Mouse (Mus musculus) liver, embryonic 18 days (tissue): ENCODE measurements around the gene D230025D16Rik. TPM values are rescaled to one million over a fixed set of nuclear protein-coding genes. Genes with fewer than 3 reads are reported as not detected.

Experiments
- polyA plus RNA-seq: library from polyadenylated mRNA; depleted of rRNA; stranded (reverse); fragments of >200 nt; gene quantifications from 2 replicates; pipeline ENCODE4 v1.2.3, GENCODE M21; 2012; rRNA removed

Gene D230025D16Rik
- 24.2 and 26.1 TPM in 2 replicates for polyA plus RNA-seq

GRCm38 (mm10) chr8:105224413-105225271 is at the start of gene D230025D16Rik:
Gene D230025D16Rik, plus strand, starts transcription at chr8:105225145.

GRCm38 (mm10) chr8:105254966-105255350 is 30.0 kb downstream of the D230025D16Rik start, which contains the start of gene B3gnt9:
Gene B3gnt9, minus strand, starts transcription at chr8:105255153.

GRCm38 (mm10) chr8:105264024-105264982 is 39.4 kb downstream of the D230025D16Rik start, which contains the start of the genes Tradd and Fbxl8:
Gene Tradd, minus strand, starts transcription at chr8:105264609.
Gene Fbxl8, plus strand, starts transcription at chr8:105264648.

GRCm38 (mm10) chr8:105269461-105269947 is 44.6 kb downstream of the D230025D16Rik start, which contains the start of gene Hsf4:
Gene Hsf4, plus strand, starts transcription at chr8:105269801.

GRCm38 (mm10) chr8:105275840-105276239 is 50.9 kb downstream of the D230025D16Rik start, which contains the start of gene Nol3:
Gene Nol3, plus strand, starts transcription at chr8:105276140.

GRCm38 (mm10) chr8:105289805-105290460 is 65.0 kb downstream of the D230025D16Rik start, which contains the start of gene 4931428F04Rik:
Gene 4931428F04Rik, minus strand, starts transcription at chr8:105289864.

GRCm38 (mm10) chr8:105295895-105296573 is 71.1 kb downstream of the D230025D16Rik start, which contains the start of gene Exoc3l:
Gene Exoc3l, minus strand, starts transcription at chr8:105296101.

GRCm38 (mm10) chr8:105297511-105298192 is 72.7 kb downstream of the D230025D16Rik start, which contains the start of gene E2f4:
Gene E2f4, plus strand, starts transcription at chr8:105297663.

Other genes starting within 250 kb of the D230025D16Rik start
- 0.06 and 0.07 TPM in 2 replicates for gene Ces2h, start 224.3 kb upstream of the D230025D16Rik start, polyA plus RNA-seq
- 30.4 and 58.8 TPM in 2 replicates for gene Ces3a, start 176.5 kb upstream of the D230025D16Rik start, polyA plus RNA-seq
- 0.06 and 0.16 TPM in 2 replicates for gene Ces3b, start 141.4 kb upstream of the D230025D16Rik start, polyA plus RNA-seq
- gene Ces4a, start 93.3 kb upstream of the D230025D16Rik start, polyA plus RNA-seq, result 0.14 and 0.16 TPM in 2 replicates
- gene Cbfb, start 54.5 kb upstream of the D230025D16Rik start, polyA plus RNA-seq, result 7.7 and 8.9 TPM in 2 replicates
- gene B3gnt9, start 30.0 kb downstream of the D230025D16Rik start, polyA plus RNA-seq, result 2.0 TPM in 2 replicates
- 7.9 and 8.0 TPM in 2 replicates for gene Tradd, start 39.5 kb downstream of the D230025D16Rik start, polyA plus RNA-seq
- 1.6 and 1.8 TPM in 2 replicates for gene Fbxl8, start 39.5 kb downstream of the D230025D16Rik start, polyA plus RNA-seq
- 0.08 and 0.17 TPM in 2 replicates for gene Hsf4, start 44.7 kb downstream of the D230025D16Rik start, polyA plus RNA-seq
- gene Nol3, start 51.0 kb downstream of the D230025D16Rik start, polyA plus RNA-seq, result 0.02 TPM in 2 replicates
- gene 4931428F04Rik, start 64.7 kb downstream of the D230025D16Rik start, polyA plus RNA-seq, result 1.1 and 1.5 TPM in 2 replicates
- 7.6 and 9.2 TPM in 2 replicates for gene Exoc3l, start 71.0 kb downstream of the D230025D16Rik start, polyA plus RNA-seq
- gene E2f4, start 72.5 kb downstream of the D230025D16Rik start, polyA plus RNA-seq, result 121 and 133 TPM in 2 replicates
- 10.1 and 10.5 TPM in 2 replicates for gene Elmo3, start 80.5 kb downstream of the D230025D16Rik start, polyA plus RNA-seq
- 6.1 and 8.6 TPM in 2 replicates for gene Lrrc29, start 101.1 kb downstream of the D230025D16Rik start, polyA plus RNA-seq
- 55.7 and 58.3 TPM in 2 replicates for gene Tmem208, start 101.2 kb downstream of the D230025D16Rik start, polyA plus RNA-seq
- 4.5 and 5.2 TPM in 2 replicates for gene Fhod1, start 122.8 kb downstream of the D230025D16Rik start, polyA plus RNA-seq
- 0.91 and 1.0 TPM in 2 replicates for gene Slc9a5, start 123.7 kb downstream of the D230025D16Rik start, polyA plus RNA-seq
- gene Plekhg4, start 148.1 kb downstream of the D230025D16Rik start, polyA plus RNA-seq, result 0.07 and 0.12 TPM in 2 replicates
- gene Kctd19, start 188.4 kb downstream of the D230025D16Rik start, polyA plus RNA-seq, result 0.01 TPM in 2 replicates
- gene Lrrc36, start 188.4 kb downstream of the D230025D16Rik start, polyA plus RNA-seq, result 0.07 and 0.08 TPM in 2 replicates
- 1.7 and 2.6 TPM in 2 replicates for gene Tppp3, start 246.4 kb downstream of the D230025D16Rik start, polyA plus RNA-seq